Mouse (Mus musculus) heart, embryonic 13.5 days (tissue): ENCODE results near the gene Olfr672. TPM values are rescaled to one million over a fixed set of nuclear protein-coding genes. Genes with fewer than 3 reads are reported as not detected.
"Not testable (repeated sequence)": the region's sequence is repeated elsewhere in the genome, so short reads cannot be mapped to it uniquely, and the experiment has no call there.

Experiments used
- ATAC-seq: fragments of 200-750 bp; cut with Nextera tagmentation; 2 replicates; pipeline ENCODE4 v1.8.0; 2017; ENCODE audit warnings: moderate TSS enrichment; ENCODE audit not compliant: insufficient number of reproducible peaks, low FRiP score, low TSS enrichment; ENCODE audit errors: extremely low read depth
- H3K27ac ChIP-seq: fragments of 300-500 bp; sonication (generic); replicated peaks from 2 replicates; pipeline ENCODE4 v1.5.1; 2015; ENCODE audit warnings: moderate library complexity, mild to moderate bottlenecking, inconsistent platforms
- H3K27me3 ChIP-seq: fragments of 300-500 bp; sonication (generic); replicated peaks from 2 replicates; pipeline ENCODE4 v1.6.1; 2015; ENCODE audit warnings: mild to moderate bottlenecking, inconsistent platforms
- H3K36me3 ChIP-seq: fragments of 300-500 bp; sonication (generic); 2 replicates; pipeline ENCODE4 v1.6.1; 2015; ENCODE audit warnings: mild to moderate bottlenecking, inconsistent platforms
- H3K4me1 ChIP-seq: fragments of 300-500 bp; sonication (generic); 2 replicates; pipeline ENCODE4 v1.6.1; 2015; ENCODE audit warnings: inconsistent platforms
- H3K4me2 ChIP-seq: fragments of 300-500 bp; sonication (generic); 2 replicates; pipeline ENCODE4 v1.6.1; 2015; ENCODE audit warnings: inconsistent platforms, mild to moderate bottlenecking, moderate library complexity
- H3K4me3 ChIP-seq: fragments of 300-500 bp; sonication (generic); 2 replicates; pipeline ENCODE4 v1.5.1; 2015; ENCODE audit warnings: moderate library complexity, mild to moderate bottlenecking, inconsistent platforms
- H3K9ac ChIP-seq: fragments of 300-500 bp; sonication (generic); 2 replicates; pipeline ENCODE4 v1.6.1; 2015; ENCODE audit warnings: inconsistent platforms, mild to moderate bottlenecking, moderate library complexity
- H3K9me3 ChIP-seq: fragments of 300-500 bp; sonication (generic); 2 replicates; pipeline ENCODE4 v1.6.1; 2016; ENCODE audit warnings: inconsistent platforms
- WGBS: fragments of 180-500 bp; shearing (Covaris S2); methylation state at CpG from one replicate; pipeline ENCODE4 v1.1.7; 2015; ENCODE audit warnings: mixed read lengths; 5-methylcytosine and 5-hydroxymethylcytosine counted together
- polyA plus RNA-seq: library from polyadenylated mRNA; unstranded; fragments of >200 nt; fragmentation: Nextera tagmentation; extraction: Ambion mirVana; gene quantifications from 2 replicates; pipeline ENCODE4 v1.2.1, GENCODE M21; 2015

Olfr672 gene
- polyA plus RNA-seq = not detected in 2 replicates

DNA sequence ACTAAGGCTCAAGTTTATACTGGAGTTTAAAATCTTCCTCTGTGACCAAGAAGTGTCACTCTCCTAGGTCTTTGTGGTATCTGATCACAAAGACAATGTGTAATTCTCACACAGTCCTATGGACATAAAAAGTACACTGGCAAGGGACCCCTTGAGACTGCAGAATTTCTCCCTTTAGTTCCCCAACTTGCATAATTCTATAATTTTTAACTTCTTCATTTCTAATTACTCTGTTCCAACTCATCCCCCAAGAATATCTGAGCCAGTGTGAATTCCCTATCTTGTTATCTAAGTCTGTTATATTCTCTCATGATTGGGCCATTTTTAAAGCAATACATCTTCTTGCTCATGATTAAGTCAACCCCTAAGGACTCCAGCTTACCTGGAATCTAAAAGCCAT, at the start of gene Olfr672:
TSS of gene Olfr672 (minus strand) at position 101 of the 400 bp plus-strand sequence.
- Histone ChIP-seq H3K4me3 (no peak within 1 kb of the TSS), H3K27me3 (no peaks in the 10 kb centered on the region), H3K9ac (no peak within 1 kb of the TSS), H3K27ac (no peak within 1 kb of the TSS), H3K4me2 (no peak within 1 kb of the TSS), H3K36me3 (no peaks in the 10 kb centered on the region), H3K9me3 (no peaks in the 10 kb centered on the region), H3K4me1 (no peaks in the 10 kb centered on the region)
- ATAC-seq = no peak

DNA sequence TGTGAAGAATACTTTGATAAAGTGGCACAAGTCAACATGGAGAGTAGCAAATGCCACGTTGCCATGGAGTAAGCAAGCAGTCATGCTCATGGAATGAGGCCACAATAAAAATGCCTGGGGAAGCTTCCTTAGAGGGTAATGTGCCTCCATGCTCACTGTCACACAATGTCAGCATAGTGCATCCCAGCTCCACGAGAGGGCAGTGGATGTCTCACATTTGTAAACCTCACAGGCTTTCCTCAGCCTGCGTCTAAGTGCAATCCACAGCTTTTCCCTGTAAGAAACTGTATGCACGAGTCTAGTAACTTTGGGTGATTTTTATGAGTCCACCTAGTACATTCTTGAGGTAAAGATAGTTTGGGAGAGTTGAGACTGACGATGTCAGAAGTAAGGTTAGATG, 32.0 kb upstream of the Olfr672 start:
- not testable (repeated sequence) for H3K4me3 ChIP-seq

DNA sequence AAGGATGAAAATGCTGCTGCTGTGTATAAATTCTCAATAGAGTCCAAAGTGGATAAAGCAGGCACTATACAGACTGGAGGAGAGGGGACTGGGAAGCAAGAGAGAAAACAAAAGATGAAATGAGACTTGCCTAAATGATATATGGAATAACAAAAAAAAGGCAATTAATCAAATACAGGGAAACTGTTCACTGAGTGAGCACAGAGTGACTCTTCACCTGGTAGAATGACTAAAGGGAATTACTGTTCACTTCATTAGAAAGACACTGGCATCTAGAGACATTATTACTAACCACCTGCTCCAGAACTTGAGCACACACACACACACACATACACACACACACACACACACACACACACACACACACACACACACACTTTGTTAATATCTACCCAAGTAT, 30.6 kb upstream of the Olfr672 start, which contains the start of gene Olfr676:
TSS of gene Olfr676 (plus strand) at position 301 of the 400 bp plus-strand sequence.
- no peaks in the 10 kb centered on the region for H3K27me3 ChIP-seq
- H3K27ac ChIP-seq = no peak within 1 kb of the TSS
- ATAC-seq = no peak
- H3K4me2 ChIP-seq = no peak within 1 kb of the TSS
- H3K9me3 ChIP-seq = no peaks in the 10 kb centered on the region
- no peak within 1 kb of the TSS for H3K4me3 ChIP-seq
- H3K9ac ChIP-seq = no peak within 1 kb of the TSS
- no peaks in the 10 kb centered on the region for H3K4me1 ChIP-seq
- no peaks in the 10 kb centered on the region for H3K36me3 ChIP-seq

More for the DNA sequence above, 32.0 kb upstream of the Olfr672 start:
- H3K4me1 ChIP-seq, H3K36me3 ChIP-seq, H3K4me2 ChIP-seq, H3K9ac ChIP-seq, H3K27ac ChIP-seq, H3K9me3 ChIP-seq, ATAC-seq, H3K27me3 ChIP-seq: not testable (repeated sequence)
- 48% methylated on average over 5 of the region's 5 CpGs for WGBS

DNA sequence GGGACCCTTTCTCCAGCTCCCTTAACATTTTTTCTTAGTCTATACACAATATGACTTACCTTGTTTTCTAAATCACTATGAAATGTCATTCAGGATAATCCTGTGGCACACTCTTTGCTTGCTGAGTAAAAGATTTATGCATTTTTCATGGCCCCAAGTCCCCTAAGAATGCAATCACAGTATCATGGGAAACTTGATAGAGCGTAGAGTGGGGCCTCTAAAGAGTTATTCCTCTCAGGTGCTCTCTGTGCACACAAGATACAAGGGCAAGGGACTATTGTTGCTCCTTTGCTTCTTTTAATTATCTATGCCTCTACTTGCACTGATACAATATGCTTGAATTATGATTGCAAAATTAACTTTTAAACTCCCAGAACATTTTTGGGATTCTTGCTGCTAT, 26.5 kb upstream of the Olfr672 start, which contains the start of gene Olfr675:
TSS of gene Olfr675 (minus strand) at position 101 of the 400 bp plus-strand sequence.
- no peak for ATAC-seq
- 64% methylated on average over 1 of the region's 1 CpGs for WGBS
- no peaks in the 10 kb centered on the region for H3K36me3 ChIP-seq
- no peaks in the 10 kb centered on the region for H3K27me3 ChIP-seq
- no peak within 1 kb of the TSS for H3K9ac ChIP-seq
- H3K27ac ChIP-seq = no peak within 1 kb of the TSS
- no peak within 1 kb of the TSS for H3K4me3 ChIP-seq
- no peaks in the 10 kb centered on the region for H3K9me3 ChIP-seq
- no peaks in the 10 kb centered on the region for H3K4me1 ChIP-seq
- H3K4me2 ChIP-seq = no peak within 1 kb of the TSS

DNA sequence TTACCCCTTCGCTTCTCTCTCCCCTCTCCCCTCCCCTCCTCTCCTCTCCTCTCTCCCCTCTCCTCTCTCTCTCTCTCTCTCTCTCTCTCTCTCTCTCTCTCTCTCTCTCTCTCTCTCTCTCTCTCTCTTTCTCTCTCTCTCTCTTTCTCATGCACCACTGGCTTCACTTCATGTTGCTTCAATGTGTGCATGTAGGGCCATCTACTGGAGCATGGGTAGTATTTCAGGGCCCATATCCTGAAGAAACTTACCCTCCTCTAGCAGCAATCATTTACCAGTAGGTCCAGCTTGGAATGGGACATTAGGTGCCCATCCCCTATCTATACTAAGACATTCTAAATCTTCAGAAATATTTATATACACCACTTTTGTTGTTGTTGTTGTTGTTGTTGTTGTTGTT, 20.7 kb upstream of the Olfr672 start:
- Histone ChIP-seq H3K4me3 (no peak overlapping the region), H3K27me3 (no peaks in the 10 kb centered on the region), H3K4me1 (no peaks in the 10 kb centered on the region), H3K4me2 (no peak overlapping the region), H3K9me3 (no peaks in the 10 kb centered on the region), H3K36me3 (no peaks in the 10 kb centered on the region), H3K9ac (no peak overlapping the region), H3K27ac (no peak overlapping the region)
- no peak for ATAC-seq
- 54% methylated on average over 1 of the region's 1 CpGs for WGBS

DNA sequence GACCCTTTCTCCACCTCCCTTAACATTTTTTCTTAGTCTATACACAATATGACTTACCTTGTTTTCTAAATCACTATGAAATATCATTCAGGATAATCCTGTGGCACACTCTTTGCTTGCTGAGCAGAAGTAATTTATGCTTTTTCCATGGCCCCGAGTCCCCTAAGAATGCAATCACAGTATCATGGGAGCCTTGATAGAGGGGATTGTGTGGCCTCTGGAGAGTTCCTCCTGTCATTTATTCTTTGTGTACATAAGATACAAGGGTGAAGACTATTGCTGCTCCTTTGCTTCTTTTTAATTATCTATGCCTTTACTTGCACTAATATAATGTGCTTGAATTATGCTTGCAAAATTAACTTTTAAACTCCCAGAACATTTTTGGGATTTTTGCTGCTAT, 22.8 kb downstream of the Olfr672 start, which contains the start of gene Olfr671:
TSS of gene Olfr671 (minus strand) at position 101 of the 400 bp plus-strand sequence.
- Histone ChIP-seq H3K9ac (no peak within 1 kb of the TSS), H3K9me3 (0 out of 2 replicates have a peak, but pooled peaks cover 3% of the 10 kb centered on the region), H3K4me3 (no peak within 1 kb of the TSS), H3K4me2 (no peak within 1 kb of the TSS), H3K36me3 (no peaks in the 10 kb centered on the region), H3K4me1 (no peaks in the 10 kb centered on the region), H3K27me3 (no peaks in the 10 kb centered on the region), H3K27ac (no peak within 1 kb of the TSS)
- 59% methylated on average over 1 of the region's 1 CpGs for WGBS
- ATAC-seq = no peak

DNA sequence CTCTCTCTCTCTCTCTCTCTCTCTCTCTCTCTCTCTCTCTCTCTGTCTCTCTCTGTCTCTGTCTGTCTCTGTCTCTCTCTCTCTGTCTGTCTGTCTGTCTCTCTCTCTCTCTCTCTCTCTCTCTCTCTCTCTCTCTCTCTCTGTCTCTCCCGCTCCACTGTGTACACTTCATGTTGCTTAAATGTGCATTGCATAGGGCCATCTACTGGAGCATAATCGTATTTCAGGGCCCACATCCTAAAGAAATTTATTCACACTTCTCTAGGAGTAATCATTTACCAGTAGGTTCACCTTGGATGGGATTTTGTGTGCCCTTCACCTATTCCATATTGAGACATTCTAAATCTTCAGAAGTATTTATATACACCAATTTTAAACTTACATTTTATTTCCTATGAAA, 29.3 kb downstream of the Olfr672 start:
- H3K27ac ChIP-seq, ATAC-seq: not testable (repeated sequence)
- WGBS = 58% methylated on average over 2 of the region's 2 CpGs

DNA sequence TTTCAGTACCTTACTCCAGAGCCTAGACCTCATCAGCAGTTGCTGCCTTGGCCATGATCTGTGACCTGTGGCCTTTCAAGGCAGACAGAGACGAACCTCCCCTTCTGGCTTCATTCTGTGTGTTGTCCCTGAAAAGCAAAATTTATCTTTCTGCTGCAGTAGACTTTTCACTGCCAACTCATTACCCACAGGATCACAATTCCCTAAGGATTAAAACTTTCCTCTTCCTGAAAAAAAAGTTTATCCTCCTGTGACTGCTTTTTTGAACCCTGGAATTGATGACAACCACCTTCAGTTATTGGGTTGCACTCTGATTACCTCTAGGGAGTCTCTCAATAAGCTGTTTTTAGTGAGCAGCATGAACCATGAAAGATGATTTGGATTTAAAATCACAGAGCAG, 39.3 kb downstream of the Olfr672 start, which contains the start of gene Olfr670:
TSS of gene Olfr670 (minus strand) at position 101 of the 400 bp plus-strand sequence.
- Histone ChIP-seq H3K4me3 (no peak within 1 kb of the TSS), H3K9ac (no peak within 1 kb of the TSS), H3K27me3 (no peaks in the 10 kb centered on the region), H3K36me3 (no peaks in the 10 kb centered on the region), H3K9me3 (no peaks in the 10 kb centered on the region), H3K27ac (no peak within 1 kb of the TSS), H3K4me2 (no peak within 1 kb of the TSS), H3K4me1 (no peaks in the 10 kb centered on the region)
- 53% methylated on average over 1 of the region's 1 CpGs for WGBS
- ATAC-seq = no peak

More for the DNA sequence above, 29.3 kb downstream of the Olfr672 start:
- H3K36me3 ChIP-seq, H3K4me1 ChIP-seq, H3K4me3 ChIP-seq, H3K27me3 ChIP-seq, H3K9me3 ChIP-seq, H3K9ac ChIP-seq, H3K4me2 ChIP-seq: not testable (repeated sequence)

DNA sequence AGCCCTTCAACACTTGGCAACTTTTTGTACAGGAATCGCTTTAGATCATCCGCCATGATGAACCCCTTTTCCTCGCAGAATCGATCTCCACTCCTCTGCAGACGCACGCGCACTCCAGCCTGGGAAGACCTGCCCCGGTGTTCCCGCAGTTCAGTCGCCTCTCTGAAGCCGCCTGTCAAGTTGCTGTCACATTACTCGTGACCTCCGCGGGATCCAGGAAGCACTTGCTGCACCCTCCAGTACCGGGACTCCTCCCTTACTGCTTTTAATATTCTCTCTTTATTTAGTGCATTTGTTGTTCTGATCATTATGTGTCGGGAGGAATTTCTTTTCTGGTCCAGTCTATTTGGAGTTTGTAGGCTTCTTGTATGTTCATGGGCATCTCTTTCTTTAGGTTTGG, 51.6 kb downstream of the Olfr672 start:
- H3K4me2 ChIP-seq, H3K4me3 ChIP-seq, H3K27me3 ChIP-seq, H3K27ac ChIP-seq, ATAC-seq, H3K4me1 ChIP-seq, H3K36me3 ChIP-seq, H3K9ac ChIP-seq, H3K9me3 ChIP-seq: not testable (repeated sequence)
- WGBS = 83% methylated on average over 16 of the region's 16 CpGs

Other genes starting within 250 kb of the Olfr672 start
- not detected in 2 replicates for gene Usp17le, start 224.6 kb downstream of the Olfr672 start, polyA plus RNA-seq
- gene Usp17lb, start 159.4 kb downstream of the Olfr672 start, polyA plus RNA-seq = not detected in 2 replicates
- not detected in 2 replicates for gene Usp17la, start 145.0 kb downstream of the Olfr672 start, polyA plus RNA-seq
- gene Olfr665, start 124.0 kb downstream of the Olfr672 start, polyA plus RNA-seq = not detected in 2 replicates
- gene Olfr666, start 106.1 kb downstream of the Olfr672 start, polyA plus RNA-seq = not detected in 2 replicates
- gene Olfr667, start 80.5 kb downstream of the Olfr672 start, polyA plus RNA-seq = not detected in 2 replicates
- gene Olfr668, start 74.0 kb downstream of the Olfr672 start, polyA plus RNA-seq = not detected in 2 replicates
- gene Olfr669, start 67.8 kb downstream of the Olfr672 start, polyA plus RNA-seq = not detected in 2 replicates
- not detected in 2 replicates for gene Olfr670, start 39.4 kb downstream of the Olfr672 start, polyA plus RNA-seq
- not detected in 2 replicates for gene Olfr671, start 22.9 kb downstream of the Olfr672 start, polyA plus RNA-seq
- not detected in 2 replicates for gene Olfr675, start 26.4 kb upstream of the Olfr672 start, polyA plus RNA-seq
- not detected in 2 replicates for gene Olfr676, start 30.7 kb upstream of the Olfr672 start, polyA plus RNA-seq
- gene Olfr677, start 49.3 kb upstream of the Olfr672 start, polyA plus RNA-seq = not detected in 2 replicates
- not detected in 2 replicates for gene Olfr678, start 62.4 kb upstream of the Olfr672 start, polyA plus RNA-seq
- not detected in 2 replicates for gene Olfr679, start 79.2 kb upstream of the Olfr672 start, polyA plus RNA-seq
- not detected in 2 replicates for gene Olfr680-ps1, start 90.8 kb upstream of the Olfr672 start, polyA plus RNA-seq
- gene Olfr681, start 114.8 kb upstream of the Olfr672 start, polyA plus RNA-seq = not detected in 2 replicates
- not detected in 2 replicates for gene Olfr683, start 145.0 kb upstream of the Olfr672 start, polyA plus RNA-seq
- not detected in 2 replicates for gene Olfr684, start 161.6 kb upstream of the Olfr672 start, polyA plus RNA-seq
- gene Olfr685, start 184.0 kb upstream of the Olfr672 start, polyA plus RNA-seq = not detected in 2 replicates
- gene Olfr686, start 205.5 kb upstream of the Olfr672 start, polyA plus RNA-seq = not detected in 2 replicates